Mouse (Mus musculus) layer of hippocampus, adult 8-10 months (tissue): Measurements from ENCODE around the gene Ptprn2. TPM values are rescaled to one million over a fixed set of nuclear protein-coding genes. Genes with fewer than 3 reads are reported as not detected.

Experiments
- DNase-seq, 2 experiments: peaks; one replicate each; pipeline ENCODE4 v3.0.0; 2022; ENCODE audit warnings: low spot score in 2 of 2
- microRNA-seq, 2 experiments: library from miRNA; unstranded; fragments of <30 nt; microRNA quantifications; one replicate each; pipeline ENCODE4 v1.2.0; 2022
- total RNA-seq, 4 experiments: library from RNA; stranded (reverse); gene quantifications; 2 replicates each; pipeline ENCODE4 v1.2.4; 2022

The Ptprn2 gene
- total RNA-seq, 4 experiments from 2014 or later, result 279 to 314 (median 303) TPM

GRCm38 (mm10) chr12:117312079-117312478, 826.6 kb downstream of the Ptprn2 start:
- no peak for DNase-seq

- DNase-seq, result no peak
Observed at GRCm38 (mm10) chr12:117314987-117315386, 829.5 kb downstream of the Ptprn2 start.

GRCm38 (mm10) chr12:117315661-117316060, 830.1 kb downstream of the Ptprn2 start:
- DNase-seq, result no peak

- no peak for DNase-seq
Observed at GRCm38 (mm10) chr12:117318229-117318628, 832.7 kb downstream of the Ptprn2 start.

GRCm38 (mm10) chr12:117323017-117323416, 837.5 kb downstream of the Ptprn2 start:
- DNase-seq, result no peak

Small RNA genes within 50 kb of the gene (microRNA-seq; reads per million reads assigned to microRNA genes)
- 179 to 185 reads per million in 2 experiments for gene Mir153

Other genes starting within 250 kb of the Ptprn2 start
- gene Wdr60, start 222.7 kb upstream of the Ptprn2 start, total RNA-seq, result 10 to 100 TPM; 15.1 to 22.2 (median 19.8) TPM
- gene Gm11027, start 210.3 kb upstream of the Ptprn2 start, total RNA-seq, result not detected
- gene Esyt2, start 204.5 kb upstream of the Ptprn2 start, total RNA-seq, result 10 to 100 TPM; 56.7 to 82.0 (median 65.6) TPM
- 1 to 10 TPM; 5.3 to 6.9 (median 6.0) TPM for gene Ncapg2, start 80.3 kb upstream of the Ptprn2 start, total RNA-seq